Mouse (Mus musculus) kidney, postnatal 14 days (tissue): ENCODE data around the gene Oprl1.
A peak's percentile ranks its signal among the peaks of the same experiment; 100 is the strongest.

ENCODE experiments used
- DNase-seq: peaks from one replicate; pipeline ENCODE4 v3.0.0; 2022; ENCODE audit warnings: mixed read lengths

Gene Oprl1

DNA sequence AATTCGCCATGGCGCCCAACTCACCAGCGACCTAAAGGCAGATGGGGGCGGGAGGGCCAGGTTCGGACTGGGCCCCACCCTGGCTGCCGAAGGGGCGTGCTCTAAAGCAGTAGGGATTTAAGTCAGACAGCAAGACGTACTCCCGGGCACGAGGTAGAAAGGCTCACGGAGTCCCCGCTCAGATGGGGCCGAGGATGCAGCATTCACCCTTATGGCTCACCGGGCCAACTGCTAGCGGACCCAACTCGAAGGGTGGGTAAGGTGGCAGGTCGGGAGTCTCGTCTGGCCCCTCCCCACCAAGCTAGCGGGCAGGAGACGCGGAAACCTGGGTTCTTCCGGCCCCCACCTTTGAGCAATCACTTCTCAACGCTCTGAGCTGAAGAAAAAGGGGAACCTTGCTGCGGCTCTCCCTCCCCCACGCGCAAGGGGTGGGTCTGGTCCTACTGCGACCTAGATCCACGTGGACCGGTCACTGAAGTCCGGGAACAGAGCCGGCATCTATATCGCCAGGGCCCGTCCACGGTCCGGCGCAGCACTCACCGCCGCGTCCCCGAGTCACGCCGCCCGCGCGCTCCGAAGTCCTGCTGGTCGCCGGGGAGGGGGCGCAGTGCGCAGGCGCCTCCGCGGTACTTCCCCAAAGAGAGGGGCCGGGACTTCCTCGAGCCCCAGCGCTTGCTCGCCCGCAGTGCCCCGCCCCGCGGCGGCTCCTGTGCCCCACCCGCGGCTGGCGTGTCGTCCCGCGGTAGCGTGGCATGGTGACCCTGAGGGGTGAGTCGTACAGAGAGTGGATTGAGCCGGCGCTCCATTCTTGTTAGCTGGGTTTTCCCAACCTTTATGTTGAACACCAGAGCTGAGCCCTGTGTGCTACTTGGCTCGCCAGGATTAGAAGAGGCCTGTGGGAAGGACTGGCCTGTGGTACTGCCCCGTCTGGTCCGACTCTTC lies 21.2 kb upstream of the Oprl1 start, which contains the start of gene Rgs19:
Rgs19 (minus strand) TSS at position 639 of the 942 bp plus-strand sequence.
- DNase-seq = peak; percentile 88

DNA sequence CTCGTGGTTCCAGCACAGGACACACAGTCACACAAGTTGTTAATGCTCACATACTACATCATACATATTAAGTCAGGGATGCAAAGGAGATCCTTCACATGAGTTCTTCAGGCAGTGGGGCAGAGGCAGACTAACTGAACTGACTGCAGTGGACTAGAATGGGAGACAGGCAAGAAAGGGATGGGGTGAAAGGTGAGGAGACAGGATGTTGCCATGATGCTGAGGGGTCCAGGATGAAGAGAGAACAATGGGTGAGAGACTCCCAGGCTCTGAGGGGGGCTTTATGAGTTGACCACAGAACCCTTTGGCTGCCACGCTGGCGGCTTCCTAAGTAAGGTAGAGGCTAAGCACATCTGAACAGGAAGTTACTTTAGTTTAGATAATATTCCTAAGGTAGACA lies 20.2 kb upstream of the Oprl1 start:
- no peak for DNase-seq

DNA sequence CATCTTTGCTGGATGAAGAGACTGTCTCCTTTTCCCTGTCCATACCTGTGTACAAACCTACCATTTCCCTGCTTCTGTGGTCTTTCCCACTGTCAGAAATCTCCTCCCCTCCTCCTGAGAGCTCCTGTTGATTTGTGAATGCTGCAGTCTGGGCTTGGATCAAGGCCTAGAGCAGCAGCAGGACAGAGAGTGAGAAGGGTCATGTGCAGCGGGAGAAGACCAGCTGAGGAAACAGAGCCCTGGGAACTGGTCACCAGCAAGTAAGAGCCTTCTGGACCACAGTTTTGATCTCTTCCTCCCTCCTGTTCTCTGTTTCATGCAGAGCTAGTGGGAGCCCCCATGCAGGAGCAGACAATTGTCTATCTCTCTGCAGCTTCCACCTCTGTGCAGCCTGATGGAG lies 19.0 kb upstream of the Oprl1 start:
- DNase-seq = no peak

DNA sequence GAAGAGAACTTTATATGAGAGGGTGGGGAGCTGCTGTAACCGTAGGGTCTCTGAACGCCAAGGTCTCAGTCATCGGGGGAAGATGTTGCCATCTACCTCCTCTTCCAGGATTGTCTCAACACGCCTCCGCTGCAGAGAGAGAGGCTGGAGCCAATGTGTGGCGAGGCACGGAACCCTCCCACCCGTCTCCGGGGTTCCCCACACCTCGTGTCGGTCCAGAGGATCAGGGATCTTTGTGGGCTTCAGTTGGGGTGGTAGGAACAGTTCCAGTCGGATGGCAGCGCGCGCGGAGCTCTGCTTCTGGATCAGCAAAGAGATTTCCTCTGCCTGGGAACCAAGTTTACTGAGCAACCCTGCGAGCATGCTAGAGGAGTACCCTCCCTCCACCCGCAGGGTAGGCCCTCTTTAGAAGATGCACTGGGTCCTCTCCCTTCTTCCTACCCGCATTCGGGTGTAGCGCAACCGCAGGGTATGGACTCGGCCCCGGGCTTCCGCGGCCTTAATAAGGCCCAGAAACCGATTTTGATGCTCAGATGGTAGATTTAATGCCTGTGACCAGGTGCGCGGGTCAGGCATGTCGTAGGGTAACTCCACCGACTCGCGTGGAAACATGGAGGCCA lies 17.9 kb upstream of the Oprl1 start:
- DNase-seq = no peak

DNA sequence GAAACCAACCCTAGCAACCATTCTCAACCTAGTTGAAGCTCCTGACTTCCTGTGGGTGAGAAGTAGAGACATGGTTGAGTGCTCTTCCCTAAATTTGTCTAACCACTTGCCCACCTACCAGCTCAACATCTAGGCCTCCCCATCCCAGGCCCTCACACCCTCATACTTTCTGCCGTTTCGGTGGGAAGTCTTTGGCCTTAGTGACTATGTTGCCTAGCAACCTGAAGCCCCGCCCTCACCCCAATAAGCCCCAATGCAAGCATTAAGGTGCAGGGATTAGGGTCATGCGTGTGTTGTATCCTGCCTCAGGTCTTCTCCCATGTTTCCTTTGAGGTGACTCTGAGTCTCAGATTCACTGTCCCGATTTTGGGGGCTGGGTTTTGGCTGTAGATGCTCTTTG lies 16.6 kb upstream of the Oprl1 start, which contains the start of gene Lkaaear1:
Lkaaear1 (minus strand) TSS at position 202 of the 400 bp plus-strand sequence.
- DNase-seq = no peak

DNA sequence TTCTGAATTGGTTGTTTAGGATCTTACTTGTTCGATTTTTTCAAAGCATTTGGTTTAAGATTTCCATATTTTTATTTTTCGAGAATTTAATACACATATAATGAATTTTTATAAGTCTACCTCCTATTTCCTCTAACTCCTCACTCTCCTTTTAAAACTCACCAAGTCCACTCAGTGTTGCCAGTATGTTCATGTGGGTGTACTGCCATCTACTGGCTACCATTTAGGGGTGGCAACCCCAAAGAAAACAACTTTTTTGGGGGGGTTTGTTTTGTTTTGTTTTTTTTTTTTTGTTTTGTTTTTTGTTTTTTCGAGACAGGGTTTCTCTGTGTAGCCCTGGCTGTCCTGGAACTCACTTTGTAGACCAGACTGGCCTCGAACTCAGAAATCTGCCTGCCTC lies 8.1 kb upstream of the Oprl1 start:
- peak; percentile 17 for DNase-seq

DNA sequence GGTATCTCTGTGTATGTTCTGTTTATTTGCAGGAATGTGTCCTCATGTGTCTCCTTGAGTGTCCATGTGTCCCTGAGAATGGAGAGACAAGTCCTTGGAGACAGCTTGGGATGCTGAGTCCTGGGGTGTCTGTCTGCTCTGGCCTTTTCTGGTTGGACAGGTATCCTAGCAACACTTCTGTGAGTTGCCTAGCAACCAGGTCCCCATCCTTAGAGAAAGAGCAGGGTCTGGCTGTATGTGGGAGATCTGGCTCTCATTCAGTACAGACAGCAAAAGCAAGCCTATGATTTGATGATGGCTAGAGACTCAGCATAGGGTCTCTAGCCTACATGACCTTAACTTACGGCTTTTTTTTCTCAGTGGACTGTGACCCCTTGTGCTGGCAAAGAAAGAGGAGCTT lies 1.1 kb upstream of the Oprl1 start:
- DNase-seq = no peak

DNA sequence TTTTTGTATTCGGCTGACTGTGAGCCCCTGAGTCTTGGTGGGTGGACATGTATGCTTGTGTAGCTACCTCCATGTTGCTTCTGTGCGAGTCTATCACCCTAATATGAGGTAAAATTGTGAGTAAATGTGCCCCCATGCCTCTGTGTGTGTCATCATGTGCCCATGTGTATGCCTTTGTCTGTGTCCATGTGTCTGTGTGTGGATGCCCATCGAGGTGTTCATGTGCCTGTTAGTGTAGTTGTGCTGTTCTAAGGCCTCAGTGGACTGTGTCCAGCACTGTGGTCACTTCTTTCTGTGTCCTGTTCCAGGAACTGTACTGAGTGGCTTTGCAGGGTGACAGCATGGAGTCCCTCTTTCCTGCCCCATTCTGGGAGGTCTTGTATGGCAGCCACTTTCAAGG lies 566 bp downstream of the Oprl1 start:
- DNase-seq = no peak

DNA sequence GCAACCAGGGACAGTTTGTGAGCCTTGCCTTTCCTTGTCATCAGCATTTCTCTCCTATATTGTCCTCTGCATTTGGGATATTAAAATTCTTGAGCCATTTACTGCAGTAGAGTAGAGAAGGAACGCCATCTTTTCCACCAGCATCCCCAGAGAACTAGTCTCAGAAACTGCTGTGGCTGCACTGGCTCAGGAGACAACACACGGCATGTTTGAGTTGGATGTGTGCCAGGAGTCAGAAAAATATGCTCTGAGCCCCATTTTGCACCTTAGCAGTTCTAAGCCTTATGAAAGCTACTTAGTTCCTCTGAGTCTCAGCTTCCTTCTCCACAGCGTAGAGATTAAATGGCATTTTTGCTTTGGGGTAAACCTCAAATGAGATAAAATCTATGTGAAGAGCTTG lies 2.2 kb downstream of the Oprl1 start:
- DNase-seq = no peak

DNA sequence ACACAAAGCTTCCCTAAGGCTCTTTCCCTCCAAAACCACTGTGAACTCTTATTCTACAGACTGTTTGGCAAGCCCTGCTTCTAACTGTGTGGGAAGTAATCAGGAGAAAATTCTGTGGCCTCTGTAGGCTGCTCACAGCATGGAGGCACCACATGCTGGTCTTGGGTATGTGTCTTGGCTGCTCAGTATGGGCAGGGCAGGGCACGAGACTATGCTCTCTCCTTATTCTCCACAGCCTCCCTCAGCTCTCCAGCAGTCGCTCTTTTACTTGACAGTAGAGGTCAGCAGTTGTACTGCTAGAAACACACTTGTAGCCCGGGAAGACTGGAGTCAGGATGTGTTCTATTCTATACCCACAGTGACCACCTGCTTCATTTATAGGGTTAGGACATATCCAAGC lies 5.2 kb downstream of the Oprl1 start:
- no peak for DNase-seq

DNA sequence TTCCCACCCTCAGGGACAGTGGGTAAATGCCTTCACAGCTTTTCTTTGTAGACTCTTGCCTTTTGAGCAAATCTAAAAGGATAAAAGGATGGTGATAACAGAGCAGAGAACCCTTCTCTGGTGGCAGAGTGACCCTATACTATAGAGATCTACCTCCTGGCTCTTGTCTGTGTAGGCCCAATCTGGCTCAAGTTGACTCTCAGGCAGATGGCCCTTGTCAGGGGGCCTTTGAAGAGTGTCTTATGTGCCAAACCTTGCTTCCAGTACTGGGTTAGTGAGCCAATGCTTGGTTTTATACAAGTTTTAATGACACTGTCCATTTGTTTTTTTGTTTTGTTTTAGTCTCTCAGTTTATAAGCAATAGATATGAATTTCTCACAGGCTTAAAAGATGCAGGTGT lies 6.4 kb downstream of the Oprl1 start:
- DNase-seq = no peak

DNA sequence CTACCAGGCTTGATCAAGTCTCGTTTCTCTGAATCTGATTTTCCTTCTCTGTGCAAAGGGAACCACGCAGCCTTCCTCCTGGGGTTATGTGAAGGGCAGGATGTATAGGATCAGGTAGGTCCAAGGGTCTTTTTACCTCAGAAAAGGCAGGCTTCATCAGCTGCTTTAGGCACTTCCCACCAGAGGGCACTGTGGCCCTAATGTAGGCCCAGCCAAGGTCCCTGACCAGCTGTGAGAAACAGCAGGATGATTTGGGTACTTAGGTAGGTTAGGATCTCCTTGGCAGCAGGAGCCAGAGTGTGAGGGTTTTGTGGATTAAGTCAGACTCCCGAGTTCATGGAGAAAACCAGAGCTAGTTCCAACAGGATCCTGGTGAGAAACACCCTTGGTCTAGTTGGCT lies 7.4 kb downstream of the Oprl1 start:
- DNase-seq = peak; percentile 8

DNA sequence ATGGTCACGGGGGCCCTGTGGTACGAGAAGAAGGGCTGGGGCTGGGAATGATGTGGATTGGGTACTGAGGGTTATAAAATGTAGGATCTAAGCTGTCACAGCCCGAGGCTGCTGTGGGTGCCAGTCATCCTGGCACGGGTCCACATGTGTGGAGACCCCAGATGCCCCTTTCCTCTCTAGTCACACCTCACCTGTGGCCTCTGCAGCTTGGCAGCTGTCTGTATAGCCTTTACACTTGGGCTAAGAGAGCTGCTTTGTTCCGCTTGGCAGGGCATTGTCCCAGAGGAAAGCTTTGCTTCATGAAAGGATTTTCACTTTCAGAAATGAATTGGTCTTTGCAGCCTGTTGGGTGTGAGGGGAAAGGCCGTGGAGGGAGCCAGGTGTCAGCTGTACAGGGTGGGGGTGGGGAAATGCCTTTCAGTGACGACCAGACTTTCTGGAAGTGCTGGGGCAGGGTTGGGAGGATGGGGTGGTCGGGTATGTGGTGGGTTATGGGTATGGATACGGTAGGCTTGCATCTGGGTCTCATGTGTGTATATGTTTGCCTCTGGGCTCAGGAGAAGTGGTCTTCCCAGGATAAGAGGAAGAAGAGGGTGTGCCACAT lies 12.9 kb downstream of the Oprl1 start:
- DNase-seq = no peak

DNA sequence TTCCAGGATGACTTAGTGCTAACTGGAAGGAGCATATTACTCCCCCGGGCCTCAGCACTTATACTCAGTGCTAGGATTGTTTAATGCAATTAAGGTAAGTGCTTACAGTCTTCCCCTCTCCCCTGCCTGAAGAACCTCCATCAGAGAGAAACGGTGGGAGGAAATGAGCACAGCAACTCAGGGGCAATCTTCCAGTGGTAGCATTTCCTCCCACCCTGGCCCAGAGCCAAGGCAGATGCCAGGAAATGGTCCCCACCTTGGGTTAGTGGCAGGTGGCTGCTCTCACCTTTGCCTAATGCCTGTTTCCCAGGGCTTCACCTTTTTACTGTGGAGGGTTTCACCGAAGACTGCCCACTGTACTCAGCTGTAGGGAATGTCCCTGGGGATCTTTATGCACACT lies 15.2 kb downstream of the Oprl1 start:
- DNase-seq = no peak

DNA sequence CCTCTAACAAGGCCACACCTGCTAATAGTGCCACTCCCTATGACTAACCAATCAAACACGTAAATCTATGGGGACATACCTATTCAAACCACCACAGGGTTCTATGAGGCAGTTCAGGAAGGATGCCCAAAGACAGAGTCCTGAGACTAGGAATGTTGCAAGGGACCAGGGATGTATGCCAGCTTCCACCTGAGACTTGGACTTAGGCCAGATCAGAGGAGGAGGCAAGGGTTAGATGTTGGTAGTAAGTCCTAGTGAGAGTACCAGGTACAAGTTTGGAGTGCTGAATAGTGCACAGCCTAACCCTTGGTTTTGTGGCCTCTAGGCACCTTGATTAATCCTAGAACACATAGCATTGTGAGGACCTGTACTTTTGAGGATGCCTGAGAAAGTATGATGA lies 37.8 kb downstream of the Oprl1 start:
- DNase-seq = no peak

DNA sequence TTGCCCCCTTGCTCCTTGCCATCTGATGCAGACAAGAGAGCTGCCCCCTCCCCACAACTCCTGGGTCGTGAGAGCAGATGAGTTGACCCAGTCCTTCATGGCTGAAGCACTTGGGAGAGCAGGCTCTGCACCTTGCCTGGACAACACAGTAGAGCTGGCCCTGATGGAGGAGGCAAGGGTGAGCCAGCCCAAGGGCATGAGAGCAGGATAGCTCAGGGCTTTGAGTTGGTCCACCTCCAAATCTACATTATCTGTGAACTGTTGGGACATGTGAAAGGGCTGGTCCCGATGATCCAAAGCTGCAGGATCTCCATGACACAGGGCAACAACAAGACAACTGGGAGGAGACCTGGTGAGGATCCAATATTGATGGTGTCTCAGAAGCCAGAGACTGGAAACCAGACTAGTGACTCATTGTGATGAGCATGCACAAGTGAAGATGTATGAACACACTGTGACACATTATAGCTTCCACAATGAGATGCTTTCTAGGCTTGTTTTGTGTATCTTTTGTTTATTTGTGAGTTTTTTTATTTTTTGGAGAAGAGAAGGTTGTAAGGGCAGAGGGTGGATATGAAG lies 43.4 kb downstream of the Oprl1 start:
- DNase-seq = no peak

DNA sequence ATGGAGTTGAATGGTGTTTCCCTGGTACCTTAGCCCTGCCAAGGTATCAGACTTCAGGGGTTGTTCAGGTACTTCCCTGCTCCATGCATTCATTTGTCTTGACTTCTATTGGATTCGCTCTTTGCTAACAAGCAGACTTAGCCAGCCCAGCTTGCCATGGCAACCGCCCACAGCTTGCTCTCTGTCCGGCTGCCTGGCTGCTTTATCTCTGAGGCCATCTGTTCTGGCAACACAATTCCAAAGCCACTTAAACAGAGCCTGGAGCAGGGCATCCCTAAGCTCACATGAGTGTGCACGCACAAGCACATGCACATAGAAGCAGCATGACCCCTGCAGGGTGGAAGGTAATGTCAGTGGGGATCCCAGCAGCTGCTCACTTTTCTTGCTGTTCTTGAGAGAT lies 44.2 kb downstream of the Oprl1 start:
- no peak for DNase-seq

DNA sequence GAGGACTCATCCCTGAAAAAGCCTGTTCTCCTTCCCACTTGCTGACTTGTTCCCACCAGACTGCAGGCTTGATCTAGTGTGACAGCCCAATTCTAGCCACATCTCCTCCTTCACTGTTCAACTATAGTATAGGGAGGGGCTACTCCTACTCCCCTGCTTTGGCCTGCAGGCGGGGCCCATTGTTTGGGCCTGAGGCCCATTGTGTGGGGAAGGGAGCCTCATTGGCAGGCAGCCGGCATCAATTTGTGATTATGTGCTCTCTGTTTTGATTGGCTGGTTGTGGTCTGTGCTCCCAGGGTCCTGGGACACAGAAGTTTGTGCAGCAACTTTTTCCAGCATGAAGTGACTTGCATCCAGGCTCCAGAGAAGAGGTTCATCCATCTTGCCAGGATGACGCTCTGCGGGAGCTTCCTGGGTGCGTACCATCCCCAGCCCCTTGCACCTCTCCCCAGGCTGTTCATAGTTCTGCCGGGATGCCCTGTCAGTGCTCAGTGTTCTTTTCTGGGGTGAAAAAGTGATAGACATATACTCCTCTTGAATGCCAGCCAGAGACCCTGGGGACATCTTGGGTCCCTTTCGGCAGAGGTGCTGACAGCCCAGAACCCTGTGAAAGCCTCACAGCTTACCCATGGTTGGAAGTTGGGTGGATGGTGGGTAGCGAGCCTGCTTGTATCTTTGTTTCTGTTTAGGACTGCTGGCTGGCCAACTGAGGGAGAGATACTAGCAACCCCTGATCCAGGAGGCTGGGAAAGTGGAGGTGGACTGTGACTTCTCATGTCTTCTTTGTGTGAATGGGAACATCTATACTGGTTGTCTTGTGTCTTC lies 48.4 kb downstream of the Oprl1 start, which contains the start of gene Myt1:
Myt1 (plus strand) TSS at position 327 of the 825 bp plus-strand sequence.
- no peak for DNase-seq

DNA sequence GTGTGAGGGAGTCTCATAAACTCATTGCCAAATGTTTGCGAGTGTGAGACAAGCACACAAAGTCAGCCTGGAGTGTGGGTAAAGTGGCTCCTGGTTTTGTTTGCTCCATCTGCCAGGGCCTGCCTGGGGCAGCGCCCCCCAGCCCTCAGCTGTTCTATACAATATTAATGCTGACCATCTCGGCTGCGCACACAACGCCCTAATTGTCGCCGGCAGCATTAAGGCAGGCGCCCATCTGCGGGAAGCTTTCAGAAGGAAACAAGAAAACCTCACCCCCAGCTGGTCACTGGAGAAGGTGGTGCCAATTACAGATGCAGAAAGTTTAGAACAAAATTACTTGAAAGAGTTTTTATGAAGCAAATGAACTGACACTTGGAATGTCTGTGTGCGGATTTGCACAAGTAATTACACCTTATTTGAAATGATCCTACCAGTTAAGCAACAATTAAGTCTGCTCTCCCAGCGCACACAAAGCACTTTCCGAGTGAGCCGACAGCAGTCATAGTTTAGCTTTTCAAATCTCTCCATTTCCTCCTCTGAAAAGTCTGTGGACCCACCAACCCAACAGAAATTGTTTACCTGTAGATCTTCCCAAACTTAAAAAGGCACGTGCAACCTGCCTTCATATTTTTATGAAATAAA lies 49.2 kb downstream of the Oprl1 start:
- no peak for DNase-seq

DNA sequence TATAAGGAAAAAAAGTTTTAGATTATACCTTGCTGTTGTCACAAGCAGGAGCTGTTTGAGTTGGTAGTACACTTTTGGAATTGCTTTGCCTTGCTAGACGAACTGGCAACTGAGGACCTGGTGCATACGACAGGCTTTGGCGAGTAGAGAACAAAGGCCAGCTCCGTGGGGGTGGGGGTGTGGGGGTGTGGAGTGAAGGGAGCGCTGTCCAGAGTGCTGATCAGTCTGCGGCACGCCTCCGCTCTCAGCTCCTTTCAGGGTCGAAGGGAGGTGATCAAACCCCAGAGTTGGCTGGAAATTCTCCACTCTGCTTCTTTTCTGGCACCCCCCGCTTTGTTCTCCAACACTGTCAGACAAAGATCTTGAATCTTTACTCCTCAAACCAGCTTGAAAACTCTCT lies 49.8 kb downstream of the Oprl1 start:
- DNase-seq = peak; percentile 38

DNA sequence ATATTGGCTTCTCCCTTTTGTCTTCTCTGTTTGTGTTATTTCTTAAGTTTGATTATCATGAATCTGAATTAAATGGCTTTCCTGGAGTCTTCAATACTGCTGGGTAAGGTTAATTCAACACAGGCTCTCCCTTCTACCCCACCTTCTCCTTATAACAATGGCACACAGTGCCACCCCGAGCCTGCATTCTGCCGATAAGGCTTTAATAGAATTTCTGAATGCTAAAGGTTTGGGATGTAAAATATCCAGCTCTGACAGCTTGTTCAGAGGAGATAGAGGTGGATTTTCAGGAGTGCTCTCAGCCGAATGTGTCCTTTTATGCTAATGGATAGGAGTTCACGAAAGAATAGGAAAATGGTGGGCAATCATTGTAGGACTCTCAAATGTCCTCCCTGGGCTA lies 50.4 kb downstream of the Oprl1 start:
- DNase-seq = no peak
